Mouse (Mus musculus) testis, adult 2 months (tissue): ENCODE data around the gene Ptprn.

ENCODE experiments used
- CTCF ChIP-seq: fragments of 200-500 bp; IDR thresholded peaks from 2 replicates; pipeline ENCODE4 v1.5.1; 2012; ENCODE audit warnings: low read depth, mild to moderate bottlenecking, inconsistent platforms, low read length, moderate library complexity; ENCODE audit not compliant: control insufficient read depth, insufficient read depth, insufficient replicate concordance
- POLR2A ChIP-seq: fragments of 200-500 bp; IDR thresholded peaks from 2 replicates; pipeline ENCODE4 v1.6.1; 2012; ENCODE audit warnings: low read depth, mild to moderate bottlenecking, inconsistent platforms, low read length, moderate library complexity; ENCODE audit not compliant: control insufficient read depth

DNA sequence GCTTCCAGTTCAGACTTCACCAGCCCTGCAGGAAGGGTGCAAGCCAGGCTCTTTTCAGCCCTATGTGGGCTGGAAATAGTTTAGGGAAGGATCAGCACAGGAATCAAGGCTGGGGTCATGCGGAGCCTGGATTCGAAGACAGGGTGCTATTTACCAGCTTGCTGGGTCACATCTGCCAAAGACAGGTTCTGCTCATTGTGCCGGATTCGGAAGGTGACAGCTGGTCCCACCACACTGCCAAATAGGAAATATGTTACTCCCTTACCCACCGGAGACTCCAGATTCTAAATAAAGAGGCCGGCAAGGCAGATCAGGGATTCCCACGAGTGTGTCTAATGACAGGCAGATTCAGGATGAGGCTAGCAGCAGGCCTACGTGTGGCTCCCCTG, 9.7 kb downstream of the Ptprn start:
- TF ChIP-seq POLR2A = no peak
- no peak for TF ChIP-seq CTCF
